Mouse (Mus musculus): ENCODE data around the gene Ola1. TPM values are rescaled to one million over a fixed set of nuclear protein-coding genes. Genes with fewer than 3 reads are reported as not detected.

The Ola1 gene
- 90.4 and 92.0 TPM in 2 replicates for polyA plus RNA-seq (2015; fragmentation: Nextera tagmentation; extraction: Ambion mirVana)

- no peak for DNase-seq (ENCODE audit: low spot score)
Observed at GRCm38 (mm10) chr2:73218913-73219312, at the start of gene Ola1. Gene Ola1, minus strand, starts transcription at chr2:73218924.

- no peak for DNase-seq (ENCODE audit: low spot score)
Observed at GRCm38 (mm10) chr2:73268281-73268680, 49.6 kb upstream of the Ola1 start.

GRCm38 (mm10) chr2:73267818-73268217 lies 49.1 kb upstream of the Ola1 start:
- DNase-seq (ENCODE audit: low spot score), result no peak

GRCm38 (mm10) chr2:73267231-73267630 lies 48.5 kb upstream of the Ola1 start:
- no peak for DNase-seq (ENCODE audit: low spot score)

- DNase-seq (ENCODE audit: low spot score), result no peak
Observed at GRCm38 (mm10) chr2:73266623-73267022, 47.9 kb upstream of the Ola1 start.

- DNase-seq (ENCODE audit: low spot score), result no peak
Observed at GRCm38 (mm10) chr2:73266011-73266410, 47.3 kb upstream of the Ola1 start.

GRCm38 (mm10) chr2:73264611-73265195 lies 46.0 kb upstream of the Ola1 start:
- no peak for DNase-seq (ENCODE audit: low spot score)

- DNase-seq (ENCODE audit: low spot score), result no peak
Observed at GRCm38 (mm10) chr2:73263794-73264610, 45.3 kb upstream of the Ola1 start.

GRCm38 (mm10) chr2:73263172-73263765 lies 44.5 kb upstream of the Ola1 start:
- no peak for DNase-seq (ENCODE audit: low spot score)

GRCm38 (mm10) chr2:73248701-73249100 lies 30.0 kb upstream of the Ola1 start:
- DNase-seq (ENCODE audit: low spot score), result no peak

- DNase-seq (ENCODE audit: low spot score), result no peak
Observed at GRCm38 (mm10) chr2:73241299-73241698, 22.6 kb upstream of the Ola1 start.

- DNase-seq (ENCODE audit: low spot score), result no peak
Observed at GRCm38 (mm10) chr2:73231081-73231480, 12.4 kb upstream of the Ola1 start.

- peak; percentile 97 for DNase-seq (ENCODE audit: low spot score)
Observed at GRCm38 (mm10) chr2:73213871-73214659, 4.7 kb downstream of the Ola1 start.

- DNase-seq (ENCODE audit: low spot score), result peak; percentile 20
Observed at GRCm38 (mm10) chr2:73213539-73213870, 5.2 kb downstream of the Ola1 start.

- DNase-seq (ENCODE audit: low spot score), result no peak
Observed at GRCm38 (mm10) chr2:73204328-73204727, 14.4 kb downstream of the Ola1 start.

GRCm38 (mm10) chr2:73188488-73188887 lies 30.2 kb downstream of the Ola1 start:
- no peak for DNase-seq (ENCODE audit: low spot score)

GRCm38 (mm10) chr2:73185185-73185584 lies 33.5 kb downstream of the Ola1 start:
- no peak for DNase-seq (ENCODE audit: low spot score)

- DNase-seq (ENCODE audit: low spot score), result no peak
Observed at GRCm38 (mm10) chr2:73169496-73169895, 49.2 kb downstream of the Ola1 start.

- DNase-seq (ENCODE audit: low spot score), result peak; percentile 73
Observed at GRCm38 (mm10) chr2:73167126-73167525, 51.6 kb downstream of the Ola1 start.

- DNase-seq (ENCODE audit: low spot score), result no peak
Observed at GRCm38 (mm10) chr2:73164666-73165065, 54.1 kb downstream of the Ola1 start.

GRCm38 (mm10) chr2:73160772-73161171 lies 58.0 kb downstream of the Ola1 start:
- DNase-seq (ENCODE audit: low spot score), result peak; percentile 9

- DNase-seq (ENCODE audit: low spot score), result no peak
Observed at GRCm38 (mm10) chr2:73157202-73157601, 61.5 kb downstream of the Ola1 start.
